Mouse (Mus musculus) liver, embryonic 14.5 days (tissue): ENCODE measurements around the gene Plekhn1.

Experiments used
- CTCF ChIP-seq: IDR thresholded peaks from 2 replicates; pipeline ENCODE4 v1.5.1; 2016; ENCODE audit warnings: antibody characterized with exemption, low read depth, control low read depth
- EP300 ChIP-seq: IDR thresholded peaks from 2 replicates; pipeline ENCODE4 v1.6.1; 2016; ENCODE audit warnings: antibody characterized with exemption, low read depth

GRCm38 (mm10) chr4:156224276-156224675 lies 10.4 kb downstream of the Plekhn1 start:
- TF ChIP-seq CTCF (no peak), EP300 (no peak)
